Mouse (Mus musculus) heart, embryonic 11.5 days (tissue): ENCODE results near the gene Gm45062. TPM values are rescaled to one million over a fixed set of nuclear protein-coding genes. Genes with fewer than 3 reads are reported as not detected.
"Not testable (repeated sequence)": the region's sequence is repeated elsewhere in the genome, so short reads cannot be mapped to it uniquely, and the experiment has no call there.

Experiments used
- ATAC-seq: fragments of 200-750 bp; cut with Nextera tagmentation; replicated peaks from 2 replicates; pipeline ENCODE4 v1.8.0; 2017; ENCODE audit warnings: moderate library complexity; ENCODE audit not compliant: insufficient number of reproducible peaks, low FRiP score, low TSS enrichment
- H3K27ac ChIP-seq: fragments of 300-500 bp; sonication (generic); 2 replicates; pipeline ENCODE4 v1.5.1; 2014; ENCODE audit warnings: mild to moderate bottlenecking, low read depth, low read length
- H3K27me3 ChIP-seq: fragments of 300-500 bp; sonication (generic); 2 replicates; pipeline ENCODE4 v1.6.1; 2014; ENCODE audit warnings: mild to moderate bottlenecking, low read length, mixed read lengths; ENCODE audit not compliant: control insufficient read depth, insufficient read depth
- H3K36me3 ChIP-seq: fragments of 300-500 bp; sonication (generic); 2 replicates; pipeline ENCODE4 v1.6.1; 2014; ENCODE audit warnings: mild to moderate bottlenecking, low read length, moderate library complexity, mixed read lengths; ENCODE audit not compliant: control insufficient read depth, insufficient read depth
- H3K4me1 ChIP-seq: fragments of 300-500 bp; sonication (generic); 2 replicates; pipeline ENCODE4 v1.6.1; 2014; ENCODE audit warnings: low read length; ENCODE audit not compliant: control insufficient read depth, insufficient read depth
- H3K4me2 ChIP-seq: fragments of 300-500 bp; sonication (generic); 2 replicates; pipeline ENCODE4 v1.6.1; 2014; ENCODE audit warnings: mild to moderate bottlenecking, moderate library complexity
- H3K4me3 ChIP-seq: fragments of 300-500 bp; sonication (generic); 2 replicates; pipeline ENCODE4 v1.5.1; 2014; ENCODE audit warnings: low read depth, low read length
- H3K9ac ChIP-seq: fragments of 300-500 bp; sonication (generic); 2 replicates; pipeline ENCODE4 v1.6.1; 2014; ENCODE audit warnings: mild to moderate bottlenecking, low read depth, low read length, moderate library complexity
- H3K9me3 ChIP-seq: fragments of 300-500 bp; sonication (generic); replicated peaks from 2 replicates; pipeline ENCODE4 v1.6.1; 2016; ENCODE audit warnings: low read length; ENCODE audit not compliant: control insufficient read depth
- WGBS: fragments of 180-500 bp; shearing (Covaris S2); extraction: QIAGEN DNeasy Blood & Tissue Kit; methylation state at CpG from one replicate; pipeline ENCODE4 v1.1.7; 2014; ENCODE audit not compliant: insufficient replicate concordance; 5-methylcytosine and 5-hydroxymethylcytosine counted together
- polyA plus RNA-seq: library from polyadenylated mRNA; unstranded; fragments of >200 nt; fragmentation: Nextera tagmentation; extraction: Ambion mirVana; gene quantifications from 2 replicates; pipeline ENCODE4 v1.2.1, GENCODE M21; 2014

Gm45062 gene
- polyA plus RNA-seq, 1 experiment from 2014 or later, result 6.8 TPM

DNA sequence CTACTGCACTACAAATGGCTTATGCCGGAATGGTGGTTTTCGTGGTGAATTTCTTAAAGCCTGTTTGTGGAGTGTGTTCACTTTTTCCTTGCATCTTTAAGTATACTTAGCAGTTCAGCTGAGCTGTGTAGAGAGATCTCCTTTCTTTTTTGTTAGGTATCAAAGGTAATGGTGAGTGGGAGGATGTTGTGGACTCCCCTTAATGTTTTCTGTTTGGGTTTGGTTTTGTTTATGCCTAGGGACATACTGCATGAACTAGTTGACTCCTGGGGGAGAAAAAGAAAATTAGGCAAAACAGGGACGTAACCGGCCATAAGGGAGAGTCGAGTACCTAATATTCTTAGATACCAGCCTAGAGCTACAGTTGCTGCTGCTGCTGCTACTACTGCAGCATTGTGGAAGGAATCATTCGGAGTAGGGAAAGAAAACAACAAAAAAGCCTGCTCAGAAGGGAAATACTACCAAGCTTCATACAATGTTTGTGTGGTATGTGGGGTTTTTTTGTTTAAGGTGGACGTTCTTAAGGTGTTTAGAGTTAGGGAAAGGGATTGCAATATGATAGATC is 251.7 kb downstream of the Gm45062 start:
- no peaks in the 10 kb centered on the region for H3K9me3 ChIP-seq
- H3K9ac ChIP-seq, result peak overlapping the region; percentile 94
- H3K4me1 ChIP-seq, result peaks cover 4% of the 10 kb centered on the region; the same call in 1 of the 2 replicates
- H3K4me3 ChIP-seq, result peak overlapping the region; percentile 70
- peak overlapping the region; percentile 74 for H3K4me2 ChIP-seq
- WGBS, result 6% methylated on average over 7 of the region's 7 CpGs
- H3K27me3 ChIP-seq, result no peaks in the 10 kb centered on the region
- H3K36me3 ChIP-seq, result no peaks in the 10 kb centered on the region
- no peak overlapping the region for H3K27ac ChIP-seq
- ATAC-seq, result no peak

DNA sequence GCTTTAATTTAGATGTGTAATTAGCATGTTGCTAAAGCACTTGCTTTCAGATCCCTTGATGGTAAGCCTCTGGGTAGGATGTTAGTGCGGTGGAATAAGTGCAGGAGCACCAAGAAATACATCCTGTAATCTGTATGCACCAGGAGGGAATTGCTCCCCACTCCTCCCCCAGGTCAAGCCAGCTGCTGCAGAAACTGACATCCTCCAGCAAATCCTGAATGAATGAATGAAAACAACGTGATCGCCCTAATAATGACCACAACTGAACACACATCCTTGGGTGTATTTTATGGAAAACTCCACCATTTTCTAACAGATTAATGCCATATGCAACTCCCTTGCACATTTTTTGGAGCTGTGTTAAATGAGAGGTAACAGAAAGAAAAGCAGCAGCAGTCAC is 252.2 kb downstream of the Gm45062 start:
- Histone ChIP-seq H3K27me3 (no peaks in the 10 kb centered on the region), H3K27ac (no peak overlapping the region), H3K9me3 (no peaks in the 10 kb centered on the region), H3K4me3 (peak overlapping the region; percentile 70), H3K4me1 (peaks cover 4% of the 10 kb centered on the region; the same call in 1 of the 2 replicates), H3K4me2 (peak overlapping the region; percentile 74), H3K36me3 (no peaks in the 10 kb centered on the region), H3K9ac (no peak overlapping the region)
- WGBS, result 24% methylated on average over 3 of the region's 3 CpGs
- no peak for ATAC-seq

DNA sequence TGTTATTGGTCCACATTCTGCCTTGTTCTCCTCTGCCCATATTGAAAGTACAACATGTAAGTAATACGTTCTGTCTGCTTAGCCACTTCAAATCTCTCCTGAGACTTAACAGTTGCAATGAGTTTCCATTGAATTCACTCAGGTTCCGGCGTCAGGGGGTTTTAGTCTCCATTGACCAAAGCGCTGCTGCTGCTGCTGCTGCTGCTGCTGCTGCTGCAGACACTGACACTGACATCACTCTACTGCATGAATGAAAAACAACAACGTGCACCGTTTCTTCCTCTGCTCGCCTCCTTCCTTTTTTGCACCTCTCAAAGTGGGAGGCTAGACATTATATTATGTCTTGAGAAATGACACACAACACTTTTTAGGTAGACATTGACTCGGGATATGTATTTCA is 253.2 kb downstream of the Gm45062 start:
- Histone ChIP-seq H3K4me3 (peak overlapping the region; percentile 70; the same call in 1 of the 2 replicates), H3K27ac (no peak overlapping the region), H3K36me3 (no peaks in the 10 kb centered on the region), H3K4me1 (peaks cover 4% of the 10 kb centered on the region; the same call in 1 of the 2 replicates), H3K9ac (peak overlapping the region; percentile 43), H3K9me3 (no peaks in the 10 kb centered on the region), H3K4me2 (peak overlapping the region; percentile 74), H3K27me3 (no peaks in the 10 kb centered on the region)
- no peak for ATAC-seq
- WGBS, result 42% methylated on average over 8 of the region's 8 CpGs

DNA sequence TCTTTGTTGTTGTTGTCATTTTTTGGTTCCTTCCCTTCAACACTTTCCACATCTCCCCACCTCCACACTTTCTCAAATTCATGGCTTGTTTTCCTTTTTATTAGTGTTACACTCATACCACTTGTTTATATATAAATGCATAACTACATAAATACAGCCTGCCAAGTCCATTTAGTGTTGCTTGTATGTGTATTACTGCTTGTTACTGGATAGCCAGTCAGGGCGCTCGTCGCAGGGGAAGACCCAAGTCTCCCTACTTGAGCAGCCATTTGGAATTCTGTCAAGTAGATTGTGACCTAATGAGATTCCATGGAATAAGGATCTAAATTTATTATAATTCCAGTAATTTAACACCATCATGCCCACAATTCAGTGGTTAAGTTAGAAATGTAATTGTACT is 260.4 kb downstream of the Gm45062 start:
- Histone ChIP-seq H3K27me3 (no peaks in the 10 kb centered on the region), H3K36me3 (no peaks in the 10 kb centered on the region), H3K4me3 (no peak overlapping the region), H3K9me3 (no peaks in the 10 kb centered on the region), H3K4me2 (no peak overlapping the region), H3K27ac (no peak overlapping the region), H3K9ac (no peak overlapping the region), H3K4me1 (no peaks in the 10 kb centered on the region; the same call in 1 of the 2 replicates)
- ATAC-seq, result no peak
- 90% methylated on average over 3 of the region's 3 CpGs for WGBS

DNA sequence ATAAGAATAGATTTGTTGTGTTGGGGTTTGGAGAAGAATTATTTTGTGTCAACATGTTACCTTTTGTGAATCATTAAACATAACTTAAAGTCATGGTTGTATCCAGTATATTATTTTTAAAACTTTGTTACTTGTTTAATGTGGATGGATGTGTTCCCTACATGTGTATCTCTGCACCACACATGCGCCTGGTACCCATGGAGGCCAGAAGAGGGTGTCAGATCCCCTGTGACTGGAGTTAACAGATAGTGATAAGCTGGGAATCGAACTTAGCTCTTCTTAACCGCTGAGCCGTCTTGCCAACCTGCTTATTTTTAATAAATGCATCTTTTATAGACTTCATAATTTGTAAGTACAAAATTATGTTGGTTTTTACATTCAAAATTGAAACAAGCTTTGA is 262.0 kb downstream of the Gm45062 start:
- H3K36me3 ChIP-seq, result no peaks in the 10 kb centered on the region
- no peak overlapping the region for H3K27ac ChIP-seq
- no peaks in the 10 kb centered on the region for H3K9me3 ChIP-seq
- H3K9ac ChIP-seq, result no peak overlapping the region
- H3K27me3 ChIP-seq, result no peaks in the 10 kb centered on the region
- no peak for ATAC-seq
- H3K4me2 ChIP-seq, result no peak overlapping the region
- 95% methylated on average over 4 of the region's 4 CpGs for WGBS
- no peak overlapping the region for H3K4me3 ChIP-seq
- H3K4me1 ChIP-seq, result no peaks in the 10 kb centered on the region; the same call in 1 of the 2 replicates

DNA sequence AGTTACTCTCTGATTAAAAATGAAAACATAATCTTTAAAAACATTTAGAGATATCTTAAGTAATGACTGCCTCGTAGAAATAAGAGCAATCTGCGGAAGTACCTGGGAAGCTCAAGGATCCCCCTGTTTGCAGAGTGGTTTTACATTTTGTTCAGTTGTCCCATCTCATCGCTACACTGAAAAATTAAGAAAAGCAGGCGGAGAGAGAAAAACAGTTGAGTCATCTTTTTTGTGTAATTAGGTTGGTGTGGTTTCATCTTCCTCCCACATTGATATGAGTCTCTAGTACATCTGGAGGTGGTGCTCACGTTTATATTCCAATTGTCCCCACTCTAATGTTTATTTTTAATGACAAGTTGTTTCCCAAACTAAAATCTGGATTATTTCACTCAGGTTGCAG is 265.5 kb downstream of the Gm45062 start:
- no peaks in the 10 kb centered on the region for H3K9me3 ChIP-seq
- WGBS, result 86% methylated on average over 5 of the region's 5 CpGs
- H3K27me3 ChIP-seq, result no peaks in the 10 kb centered on the region
- H3K9ac ChIP-seq, result no peak overlapping the region
- no peak for ATAC-seq
- H3K36me3 ChIP-seq, result no peaks in the 10 kb centered on the region
- H3K4me2 ChIP-seq, result no peak overlapping the region
- H3K4me3 ChIP-seq, result no peak overlapping the region
- no peak overlapping the region for H3K27ac ChIP-seq
- no peaks in the 10 kb centered on the region; the same call in 1 of the 2 replicates for H3K4me1 ChIP-seq

DNA sequence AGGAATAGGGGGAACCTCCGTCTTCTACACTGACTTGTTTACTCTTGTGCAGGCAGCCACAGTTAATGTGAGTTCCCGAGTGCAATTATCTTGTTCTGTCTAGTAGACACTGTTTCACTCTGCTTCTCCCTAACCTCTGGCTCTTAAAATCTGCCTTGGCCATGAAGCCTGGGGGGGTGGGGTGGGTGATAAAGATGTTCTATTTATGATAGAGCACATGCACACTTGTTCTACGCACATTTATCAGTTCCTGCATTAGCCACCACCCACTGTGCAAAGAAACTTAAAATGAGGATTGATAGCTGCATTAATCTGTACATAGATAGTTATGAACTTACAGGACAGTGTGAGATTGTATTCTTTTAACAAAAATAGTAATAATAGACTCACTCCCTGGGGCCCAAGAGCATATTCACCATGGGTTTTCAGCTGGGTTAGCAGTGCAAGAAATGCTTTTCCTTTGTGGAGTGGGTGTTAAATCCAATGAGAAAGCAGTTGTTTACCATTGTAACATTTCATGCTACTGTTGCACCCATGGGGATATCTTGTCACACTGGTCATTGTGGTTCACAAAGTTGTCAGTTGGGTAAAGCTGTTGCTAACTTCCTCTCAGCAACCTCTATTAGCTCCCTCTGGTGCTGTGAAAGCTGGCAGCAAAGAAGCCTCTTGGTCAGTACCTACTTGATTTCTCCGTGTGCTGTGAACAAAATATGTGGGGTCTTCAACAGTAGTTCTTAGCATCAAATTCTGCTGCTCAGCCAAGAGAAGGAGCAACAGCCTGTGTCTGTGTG is 272.0 kb downstream of the Gm45062 start:
- no peaks in the 10 kb centered on the region for H3K27me3 ChIP-seq
- no peak overlapping the region for H3K4me3 ChIP-seq
- H3K36me3 ChIP-seq, result no peaks in the 10 kb centered on the region
- no peak overlapping the region for H3K27ac ChIP-seq
- no peak overlapping the region for H3K4me2 ChIP-seq
- no peak for ATAC-seq
- whole genome bisulfite sequencing, result 54% methylated on average over 4 of the region's 4 CpGs
- H3K9me3 ChIP-seq, result no peaks in the 10 kb centered on the region
- no peaks in the 10 kb centered on the region for H3K4me1 ChIP-seq
- no peak overlapping the region for H3K9ac ChIP-seq

DNA sequence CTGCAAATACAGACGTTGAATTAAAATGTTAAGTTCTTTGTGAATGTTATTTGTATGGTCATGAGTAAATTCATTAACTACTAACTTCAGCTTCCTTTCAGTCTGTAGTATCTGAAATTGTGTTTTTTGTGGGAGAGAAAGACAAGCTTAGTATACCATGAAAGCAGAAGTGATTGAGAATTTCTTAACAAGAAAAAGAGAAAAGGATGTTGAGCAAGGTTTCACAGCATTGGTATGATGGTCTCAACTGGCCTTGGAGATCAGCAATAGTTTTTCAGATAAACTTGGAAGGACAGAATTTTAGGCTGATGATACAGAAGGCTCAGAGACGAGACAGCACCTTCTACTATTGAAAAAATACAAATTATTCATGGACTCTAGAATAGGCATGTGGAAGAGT is 277.7 kb downstream of the Gm45062 start:
- H3K27ac ChIP-seq, result no peak overlapping the region
- no peak for ATAC-seq
- no peaks in the 10 kb centered on the region for H3K36me3 ChIP-seq
- no peaks in the 10 kb centered on the region for H3K27me3 ChIP-seq
- no peak overlapping the region for H3K9ac ChIP-seq
- H3K9me3 ChIP-seq, result no peaks in the 10 kb centered on the region
- no peak overlapping the region for H3K4me2 ChIP-seq
- H3K4me3 ChIP-seq, result no peak overlapping the region
- 77% methylated on average over 2 of the region's 2 CpGs for WGBS
- no peaks in the 10 kb centered on the region for H3K4me1 ChIP-seq

DNA sequence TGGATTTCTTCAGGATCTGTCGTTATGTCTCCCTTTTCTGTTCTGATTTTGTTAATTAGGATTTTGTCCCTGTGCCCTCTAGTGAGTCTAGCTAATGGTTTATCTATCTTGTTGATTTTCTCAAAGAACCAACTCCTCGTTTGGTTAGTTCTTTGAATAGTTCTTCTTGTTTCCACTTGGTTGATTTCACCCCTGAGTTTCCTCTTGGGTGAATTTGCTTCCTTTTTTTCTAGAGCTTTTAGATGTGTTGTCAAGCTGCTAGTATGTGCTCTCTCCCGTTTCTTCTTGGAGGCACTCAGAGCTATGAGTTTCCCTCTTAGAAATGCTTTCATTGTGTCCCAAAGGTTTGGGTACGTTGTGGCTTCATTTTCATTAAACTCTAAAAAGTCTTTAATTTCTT is 282.3 kb downstream of the Gm45062 start:
- H3K27ac ChIP-seq, H3K27me3 ChIP-seq, H3K9me3 ChIP-seq, H3K9ac ChIP-seq, H3K4me1 ChIP-seq, H3K4me3 ChIP-seq, H3K36me3 ChIP-seq, H3K4me2 ChIP-seq, ATAC-seq: not testable (repeated sequence)
- WGBS, result 81% methylated on average over 2 of the region's 4 CpGs
